In genomic region chr6:100558057-100558456, GRCm38 (mm10) we compare ENCODE assay signal across 8 mouse cellular contexts.
DNase-seq lines count a peak whose midpoint lies in the region; ATAC-seq and TF ChIP-seq lines count a peak whose summit lies in the region.
"Had no signal": no experiment of that assay in that cellular context is flagged by ENCODE, and none has a peak within 500 bp of the region (broad histone marks: within the 10 kb centered on the region; RNA-seq: fewer than 3 reads in every experiment).

No protein-coding gene starts in this region.

- H3K27me3 ChIP-seq in neural tube, embryonic 14.5 days (ENCODE audit: control insufficient read depth, insufficient read depth, low read length): no peaks in the 10 kb centered on the region
- H3K27me3 ChIP-seq in stomach, postnatal 0 days (ENCODE audit: control insufficient read depth, insufficient read depth, low read length): no peaks in the 10 kb centered on the region
- 0 out of 2 replicates have a peak, but pooled peaks cover 7% of the 10 kb centered on the region for H3K27me3 ChIP-seq in lung, postnatal 0 days (replicated peaks; ENCODE audit: insufficient read depth, low read length)

- H3K4me3 ChIP-seq in neural tube, embryonic 14.5 days (ENCODE audit: low read depth, low read length): no peak overlapping the region
- H3K4me3 ChIP-seq in stomach, postnatal 0 days (ENCODE audit: low read depth, low read length): no peak overlapping the region
- no peak overlapping the region for H3K4me3 ChIP-seq in lung, postnatal 0 days (ENCODE audit: low read depth, low read length)

- no peak overlapping the region for H3K27ac ChIP-seq in neural tube, embryonic 14.5 days (ENCODE audit: low read depth, low read length)
- no peak overlapping the region for H3K27ac ChIP-seq in stomach, postnatal 0 days (replicated peaks)
- no peak overlapping the region for H3K27ac ChIP-seq in lung, postnatal 0 days (ENCODE audit: low read length)

- ATAC-seq in neural tube, embryonic 14.5 days (ENCODE audit: low read depth): peak; percentile 42; the same call in 1 of the 2 replicates
- no peak for ATAC-seq in stomach, postnatal 0 days (ENCODE audit: low FRiP score, low TSS enrichment)
- no peak for ATAC-seq in lung, postnatal 0 days

- no peak for DNase-seq in neural tube, embryonic 10.5 days (ENCODE audit: extremely low spot score, low spot score)
- peak; percentile 54 to 61 for DNase-seq in frontal cortex, postnatal 10 days (ENCODE audit: low spot score in 2 of 2)
- peak; percentile 85 for DNase-seq in left cerebral cortex, adult 11 months (ENCODE audit: low spot score)
- DNase-seq in yolk sac, embryonic 10.5 days (ENCODE audit: low spot score): no peak
- DNase-seq in stomach, postnatal 0 days (ENCODE audit: low spot score): no peak
- no peak for DNase-seq in lung, postnatal 0 days (ENCODE audit: low spot score)
- DNase-seq: cerebellum, adult 18-20 months had no signal

- H3K9ac ChIP-seq in neural tube, embryonic 14.5 days (replicated peaks; ENCODE audit: low read depth, low read length): no peak overlapping the region
- H3K9ac ChIP-seq in stomach, postnatal 0 days (ENCODE audit: low read length): no peak overlapping the region
- H3K9ac ChIP-seq in lung, postnatal 0 days (replicated peaks; ENCODE audit: low read depth): no peak overlapping the region

- peaks cover 5% of the 10 kb centered on the region for H3K4me1 ChIP-seq in neural tube, embryonic 14.5 days (ENCODE audit: control insufficient read depth, insufficient read depth, low read length)
- H3K4me1 ChIP-seq in stomach, postnatal 0 days (replicated peaks; ENCODE audit: control insufficient read depth, insufficient read depth): no peaks in the 10 kb centered on the region; the same call in 1 of the 2 replicates
- H3K4me1 ChIP-seq in lung, postnatal 0 days (ENCODE audit: insufficient read depth, low read depth, low read length): peaks cover 4% of the 10 kb centered on the region

- H3K36me3 ChIP-seq in neural tube, embryonic 14.5 days (ENCODE audit: control insufficient read depth, insufficient read depth, low read length): no peaks in the 10 kb centered on the region
- no peaks in the 10 kb centered on the region for H3K36me3 ChIP-seq in stomach, postnatal 0 days (ENCODE audit: control insufficient read depth, insufficient read depth, low read length)
- H3K36me3 ChIP-seq in lung, postnatal 0 days (ENCODE audit: insufficient read depth, low read length): no peaks in the 10 kb centered on the region

- TF ChIP-seq CTCF in stomach, postnatal 0 days (IDR thresholded peaks at IDR 0.05; ENCODE audit: low read depth): no peak
- no peak for TF ChIP-seq CTCF in lung, postnatal 0 days (IDR thresholded peaks at IDR 0.05)

- no peak for TF ChIP-seq EP300 in stomach, postnatal 0 days (optimal IDR thresholded peaks at IDR 0.05)
- TF ChIP-seq EP300 in lung, postnatal 0 days (IDR thresholded peaks at IDR 0.05): no peak

- H3K9me3 ChIP-seq in neural tube, embryonic 14.5 days (ENCODE audit: control insufficient read depth, low read length): no peaks in the 10 kb centered on the region
- no peaks in the 10 kb centered on the region for H3K9me3 ChIP-seq in stomach, postnatal 0 days (ENCODE audit: control insufficient read depth, low read length)
- no peaks in the 10 kb centered on the region for H3K9me3 ChIP-seq in lung, postnatal 0 days (ENCODE audit: low read length)

- H3K4me2 ChIP-seq in neural tube, embryonic 14.5 days (ENCODE audit: low read depth, low read length): no peak overlapping the region
- no peak overlapping the region for H3K4me2 ChIP-seq in stomach, postnatal 0 days (replicated peaks; ENCODE audit: low read depth)
- no peak overlapping the region for H3K4me2 ChIP-seq in lung, postnatal 0 days (replicated peaks; ENCODE audit: low read depth, low read length)

- 33% methylated on average over 8 of the region's 8 CpGs for whole genome bisulfite sequencing in neural tube, embryonic 14.5 days
- 55% methylated on average over 8 of the region's 8 CpGs for WGBS in stomach, postnatal 0 days
- 69% methylated on average over 8 of the region's 8 CpGs for WGBS in lung, postnatal 0 days

Comparison
In these comparisons a context has a peak if more than half of its experiments do, and no peak if none do; other contexts are left out.
1. DNase-seq: peak in frontal cortex, postnatal 10 days (2 of 2) and left cerebral cortex, adult 11 months (single experiment); none in neural tube, embryonic 10.5 days (single experiment), yolk sac, embryonic 10.5 days (single experiment), stomach, postnatal 0 days (single experiment) and lung, postnatal 0 days (single experiment).